Mouse (Mus musculus): ENCODE results near the gene Ephb2. TPM values are rescaled to one million over a fixed set of nuclear protein-coding genes. Genes with fewer than 3 reads are reported as not detected.
A peak's percentile ranks its signal among the peaks of the same experiment; 100 is the strongest.

Ephb2 gene
- 1 to 10 TPM; 1.9 to 2.3 TPM for total RNA-seq (2021)

DNA sequence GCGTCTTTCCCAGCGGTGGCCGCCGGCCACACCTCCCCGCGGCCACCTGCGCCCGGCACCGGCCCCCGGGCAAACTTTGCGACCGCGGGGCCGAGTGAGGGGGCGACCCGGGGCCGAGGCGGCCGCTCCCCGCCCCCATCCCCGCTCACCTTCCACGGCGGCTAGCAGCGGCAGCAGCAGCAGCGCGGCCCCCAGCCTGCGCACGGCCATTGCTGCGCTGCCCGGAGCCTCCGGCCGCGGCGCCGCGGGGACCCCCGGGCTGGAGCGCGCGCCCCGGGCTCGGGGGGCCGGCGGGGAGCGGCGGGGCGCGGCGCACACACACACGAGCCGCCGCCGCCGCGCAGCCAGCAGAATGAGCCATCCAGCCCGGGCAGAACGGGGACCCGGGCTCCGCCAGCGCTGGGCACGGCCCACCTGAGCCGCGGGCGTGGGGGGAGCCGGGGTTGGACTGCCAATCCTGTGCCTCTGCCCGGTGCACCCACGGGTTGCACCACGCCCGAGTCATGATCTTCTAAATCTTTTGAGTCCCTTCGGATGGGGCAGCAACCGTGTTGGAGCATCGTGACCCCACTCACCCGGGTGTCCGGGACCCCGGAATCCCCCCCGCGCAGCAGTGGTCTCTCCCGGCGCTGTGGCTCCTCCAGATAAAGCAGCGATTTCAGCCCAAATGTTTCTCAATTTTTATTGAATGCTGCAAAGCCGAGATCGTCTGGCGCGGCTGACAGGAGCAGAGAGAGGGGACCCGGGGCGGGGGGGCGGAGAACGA lies at the start of gene Ephb2:
Ephb2 (minus strand) TSS at position 368 of the 766 bp plus-strand sequence.
- peak; percentile 64 for DNase-seq

DNA sequence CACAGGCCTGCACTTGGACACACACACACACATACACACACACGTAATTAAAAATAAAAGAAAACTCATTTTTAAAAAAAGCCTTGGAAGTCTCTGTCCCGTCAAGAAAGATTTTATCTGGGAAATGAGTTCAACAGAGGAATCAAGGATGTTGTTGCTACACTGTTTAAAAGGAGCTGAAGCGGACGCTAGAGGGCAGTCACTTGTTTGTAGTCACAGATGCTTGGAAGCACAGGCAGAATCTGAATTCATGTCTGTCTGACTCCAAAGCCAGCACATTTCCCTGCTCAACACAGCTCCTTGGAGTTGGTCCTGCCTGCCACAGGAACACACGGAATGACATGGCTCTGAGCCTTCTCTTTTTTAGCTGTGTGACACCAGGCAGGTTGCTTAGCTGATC lies 42.8 kb upstream of the Ephb2 start:
- DNase-seq, result no peak

DNA sequence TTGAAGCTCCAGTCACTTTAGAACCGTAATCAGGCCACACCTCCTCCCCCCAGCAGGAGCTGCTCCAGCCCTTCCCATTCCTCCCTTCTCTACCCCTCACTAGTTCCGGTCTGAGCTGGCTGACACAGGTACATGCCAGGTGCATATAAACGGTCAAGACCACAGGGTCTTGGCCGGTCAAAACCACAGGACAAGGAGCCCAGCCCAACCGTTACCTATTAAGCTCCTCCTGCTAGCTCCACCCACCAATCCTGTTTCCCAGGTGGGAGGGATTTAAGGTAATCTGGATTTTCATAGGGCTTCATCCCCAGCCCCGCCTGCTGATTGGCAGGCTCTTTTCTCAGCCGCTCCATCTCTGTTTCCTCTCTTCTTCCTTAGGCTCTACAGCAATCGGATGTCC lies 42.4 kb upstream of the Ephb2 start:
- DNase-seq, result no peak

DNA sequence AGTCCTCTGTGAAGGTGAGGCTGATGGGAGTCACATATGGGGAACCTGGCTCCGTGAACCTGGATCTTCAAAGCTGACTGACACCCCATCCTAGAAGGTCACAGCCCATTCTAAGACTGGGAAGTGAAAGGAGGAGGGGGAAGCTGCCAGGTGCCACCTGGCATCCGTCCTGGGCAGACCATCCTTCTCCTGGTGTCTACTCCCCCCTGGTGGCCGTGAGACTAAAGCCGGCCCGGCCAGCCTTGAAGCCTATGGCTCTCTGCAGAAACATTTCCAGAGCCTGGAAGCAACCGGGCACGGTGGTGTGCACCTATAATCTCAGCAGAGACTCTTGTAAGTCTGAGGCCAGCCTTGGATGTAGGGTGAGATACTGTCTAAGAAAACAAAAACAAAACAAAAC lies 41.2 kb upstream of the Ephb2 start:
- DNase-seq, result peak; percentile 71

DNA sequence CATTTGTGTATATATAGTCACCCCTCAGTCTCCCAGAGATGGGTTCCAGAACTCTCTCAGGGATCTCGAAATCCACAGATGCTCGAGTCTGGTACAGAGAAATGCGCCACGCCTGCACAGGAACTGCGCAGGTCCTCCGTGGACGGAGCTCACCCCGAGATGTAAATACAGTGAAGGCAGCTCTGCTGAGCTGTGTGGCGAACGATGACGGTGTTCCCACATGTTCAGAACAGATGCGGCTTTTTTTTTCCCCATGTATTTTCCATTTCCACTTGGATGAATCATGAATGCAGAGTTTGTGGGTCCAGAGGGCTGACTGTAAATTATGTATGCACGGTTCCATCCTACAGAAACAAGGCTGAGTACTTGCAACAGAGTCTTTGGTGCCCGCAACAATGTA lies 39.2 kb upstream of the Ephb2 start:
- DNase-seq, result no peak

DNA sequence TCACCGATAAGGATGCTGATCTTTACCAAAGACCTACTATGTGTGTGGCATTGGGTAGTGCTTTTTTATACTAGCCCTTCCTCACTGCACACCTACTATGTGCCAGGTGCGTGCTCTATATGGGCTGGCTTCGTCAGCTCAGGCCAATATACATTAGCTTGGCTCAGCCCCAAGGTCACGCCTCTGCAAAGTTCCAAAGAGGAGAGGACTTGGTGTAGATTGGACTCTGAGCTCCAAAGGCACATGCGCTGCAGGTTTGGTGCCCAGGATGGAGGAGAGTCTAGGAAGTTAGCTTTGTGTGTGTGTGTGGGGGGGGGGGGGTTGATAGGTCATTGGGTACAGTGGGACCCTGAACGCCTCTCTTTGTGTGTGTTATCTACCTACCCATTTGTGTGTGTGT lies 32.6 kb upstream of the Ephb2 start:
- no peak for DNase-seq

DNA sequence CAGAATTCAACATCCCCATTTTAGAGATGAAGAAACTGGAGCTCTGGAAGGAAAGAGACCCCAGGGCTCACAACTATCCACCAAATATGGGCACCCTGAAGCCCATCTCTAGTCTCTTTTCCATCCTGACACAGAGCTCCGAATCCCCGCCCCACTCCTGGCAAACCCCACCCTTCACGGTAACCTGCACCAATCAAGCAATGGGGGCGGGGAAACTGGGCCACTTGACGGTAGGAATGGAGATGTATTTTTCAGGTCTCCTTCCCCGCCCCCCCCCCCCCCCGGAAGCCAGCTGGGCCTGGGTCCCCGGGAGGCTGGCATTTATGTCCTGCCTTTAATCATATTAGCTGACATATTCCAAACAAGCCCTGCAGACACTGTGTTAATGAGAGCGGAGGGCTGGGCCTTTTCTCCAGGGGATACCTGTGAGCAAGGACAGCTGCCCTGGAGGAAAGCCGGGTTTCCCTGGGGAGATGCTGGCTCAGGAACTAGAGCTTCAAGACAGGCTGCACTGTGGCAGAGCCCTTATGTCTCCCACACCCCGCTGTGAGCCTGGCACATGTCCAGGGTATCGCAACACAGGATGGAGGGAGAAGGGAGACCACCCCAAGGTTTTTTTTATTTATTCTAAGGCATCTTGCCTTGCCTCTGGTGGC lies 32.0 kb upstream of the Ephb2 start:
- DNase-seq, result no peak

DNA sequence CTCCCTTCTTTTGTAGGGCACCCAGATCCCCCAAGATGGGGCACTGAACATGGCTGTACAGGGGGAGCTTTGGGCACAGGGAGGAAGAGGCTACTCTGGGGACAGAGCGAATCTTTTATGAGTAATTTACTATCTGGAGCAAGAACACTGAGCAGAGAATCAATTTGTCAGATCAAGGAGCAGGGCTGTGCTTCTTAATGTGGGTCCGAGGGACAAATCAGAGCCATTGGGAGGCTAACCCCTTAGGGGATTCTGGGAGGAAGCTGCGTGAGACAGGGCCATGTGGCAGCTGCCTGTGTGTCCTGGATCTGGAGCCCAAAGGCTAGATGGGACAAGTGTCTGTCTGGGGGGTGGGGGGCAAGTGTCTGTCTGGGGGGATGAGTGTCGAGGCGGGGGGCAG lies 29.7 kb upstream of the Ephb2 start:
- DNase-seq, result no peak

DNA sequence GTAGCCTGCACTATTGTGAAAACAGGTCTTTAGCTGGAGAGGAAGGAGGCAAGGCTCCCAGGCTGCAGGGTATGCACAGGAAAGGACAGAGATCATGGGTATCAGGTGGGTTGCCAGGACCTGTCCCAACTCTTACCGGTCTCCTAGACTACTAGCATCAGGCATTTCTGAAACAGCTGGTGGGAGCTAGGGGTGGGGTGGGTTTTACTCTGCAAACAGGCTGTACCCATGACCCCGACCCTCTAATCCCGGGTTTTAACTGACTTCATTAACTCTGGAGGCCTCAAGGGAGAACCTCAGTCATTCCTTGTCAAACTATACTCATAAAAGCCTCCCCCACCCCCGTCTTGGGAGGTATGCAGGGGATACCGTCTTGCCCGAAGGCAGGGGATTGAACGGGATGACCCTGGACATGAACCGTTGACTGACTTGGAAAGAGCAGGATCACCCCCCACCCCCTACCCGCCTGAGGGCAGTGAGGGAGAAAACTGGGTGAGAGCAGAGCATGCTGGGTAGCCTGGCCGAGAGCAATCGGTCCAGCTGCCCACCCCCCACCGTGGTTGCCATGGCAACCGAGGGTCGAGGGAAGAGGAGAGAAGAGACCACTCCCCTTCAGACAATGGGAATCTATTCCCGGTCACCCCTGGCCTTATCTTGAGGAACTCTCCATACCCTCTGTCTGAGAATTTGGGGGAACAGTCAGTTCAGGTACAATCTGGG lies 29.1 kb upstream of the Ephb2 start:
- DNase-seq, result no peak

DNA sequence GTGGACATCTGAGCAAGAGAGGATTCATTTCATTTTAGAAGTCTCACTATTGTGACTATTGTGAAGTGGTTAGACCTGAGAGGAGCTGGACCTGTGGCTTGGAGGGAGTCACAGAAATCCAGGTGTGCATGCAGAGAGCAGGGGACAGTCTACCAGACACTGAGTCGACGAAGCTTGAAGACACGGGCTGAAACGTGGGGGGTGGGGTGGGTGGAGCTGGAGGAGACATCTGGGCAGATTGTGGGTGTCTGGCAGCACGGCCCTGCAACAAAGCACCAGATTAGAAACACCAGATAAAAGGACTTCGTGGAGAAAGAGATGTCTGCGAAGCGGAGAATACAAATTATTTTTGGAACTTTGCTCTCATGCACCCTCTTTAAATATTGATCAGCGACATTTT lies 27.7 kb upstream of the Ephb2 start:
- no peak for DNase-seq

DNA sequence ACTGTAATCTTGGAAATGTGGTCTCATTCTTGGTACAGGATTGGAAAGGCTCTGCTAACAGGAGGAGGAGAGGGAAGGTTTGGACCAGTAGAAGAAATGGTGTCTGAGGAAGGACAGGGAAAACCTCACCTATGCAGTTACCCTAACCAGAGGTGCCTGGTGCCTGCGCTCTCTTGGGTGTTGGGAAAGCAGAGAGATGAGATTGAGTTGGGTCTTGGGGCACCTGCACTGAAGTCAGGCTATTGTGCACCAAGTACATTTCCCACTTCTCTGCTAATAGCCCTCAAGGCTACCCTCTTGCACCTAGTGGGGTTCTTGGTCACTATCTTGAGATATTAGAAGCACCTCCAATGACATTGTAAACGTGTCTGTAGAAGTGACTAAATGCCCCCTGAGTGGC lies 26.6 kb upstream of the Ephb2 start:
- DNase-seq, result no peak

DNA sequence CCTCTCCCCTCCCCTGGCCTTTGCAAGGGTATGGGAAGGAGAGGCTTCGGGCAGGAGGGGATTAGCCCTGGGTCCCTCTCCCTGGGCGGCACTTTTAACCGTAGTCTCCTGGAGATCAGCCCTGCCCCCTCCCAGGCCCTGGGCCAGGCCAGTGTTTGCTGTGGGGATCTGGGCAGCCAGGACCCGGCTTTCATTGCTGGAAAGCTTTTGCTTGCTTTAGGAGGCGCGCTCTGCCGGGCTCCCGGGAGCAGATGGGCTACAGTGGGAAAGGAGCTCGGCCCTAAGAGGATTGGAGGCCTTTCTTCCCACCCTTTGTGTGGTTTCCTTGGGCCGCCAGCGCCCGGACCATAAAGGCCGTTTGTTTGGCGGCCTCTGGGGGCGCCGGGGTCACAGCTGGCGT lies 26.0 kb upstream of the Ephb2 start:
- no peak for DNase-seq

DNA sequence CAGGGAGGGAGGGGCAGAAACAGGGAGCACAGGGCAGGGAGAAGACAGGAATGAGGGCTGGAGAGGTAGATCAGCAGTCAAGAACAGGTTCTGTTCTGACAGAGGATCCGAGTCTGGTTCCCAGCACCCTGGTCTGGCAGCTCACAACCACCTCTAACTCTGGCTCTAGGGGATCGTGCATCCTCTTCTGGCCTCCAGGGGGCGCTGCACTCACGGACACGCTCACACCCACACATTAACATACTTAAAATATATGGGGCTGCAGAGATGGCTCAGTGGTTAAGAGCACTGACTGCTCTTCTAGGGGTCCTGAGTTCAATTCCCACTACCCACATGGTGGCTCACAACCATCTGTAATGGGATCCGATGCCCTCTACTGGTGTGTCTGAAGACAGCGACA lies 24.2 kb upstream of the Ephb2 start:
- DNase-seq, result no peak

DNA sequence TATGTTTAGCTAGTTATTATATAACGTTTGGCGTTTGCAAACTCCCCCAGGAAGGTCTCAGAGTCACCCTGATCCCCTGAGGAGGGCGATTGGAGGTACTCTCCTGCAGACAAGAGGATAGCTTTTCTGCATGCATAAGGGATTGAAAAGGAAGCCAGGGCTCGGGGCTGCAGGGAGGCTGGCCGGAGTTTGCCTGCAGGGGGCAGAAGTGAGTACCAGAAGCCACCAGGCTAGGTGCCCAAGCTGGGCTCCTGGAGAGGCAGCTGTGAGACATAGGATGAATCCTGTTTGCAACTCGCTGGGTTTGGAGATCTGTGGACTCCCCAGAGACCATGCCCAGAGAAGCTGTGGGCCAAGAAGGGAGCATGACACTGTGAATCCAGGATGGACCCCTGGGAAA lies 19.3 kb upstream of the Ephb2 start:
- peak; percentile 19 for DNase-seq

DNA sequence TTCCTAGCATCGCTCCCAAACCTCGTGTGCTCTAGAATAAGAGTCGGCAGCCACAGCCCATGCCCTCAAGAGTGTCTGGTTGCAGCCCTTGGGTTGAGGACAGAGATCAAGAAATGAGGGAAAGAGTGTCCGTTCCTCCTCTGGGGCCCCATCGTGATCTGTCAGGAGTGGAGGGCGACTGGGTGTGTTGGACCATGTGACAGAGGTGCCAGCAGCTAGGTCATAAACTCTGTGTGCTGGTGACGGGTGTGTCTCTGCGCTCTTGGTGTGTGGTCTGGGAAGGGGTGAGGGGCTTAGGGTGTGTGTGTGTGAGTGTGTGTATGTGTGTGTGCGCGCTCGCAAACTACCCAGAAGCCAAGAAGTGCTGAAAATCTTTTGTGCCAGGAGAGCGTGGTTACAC lies 17.2 kb upstream of the Ephb2 start:
- no peak for DNase-seq

DNA sequence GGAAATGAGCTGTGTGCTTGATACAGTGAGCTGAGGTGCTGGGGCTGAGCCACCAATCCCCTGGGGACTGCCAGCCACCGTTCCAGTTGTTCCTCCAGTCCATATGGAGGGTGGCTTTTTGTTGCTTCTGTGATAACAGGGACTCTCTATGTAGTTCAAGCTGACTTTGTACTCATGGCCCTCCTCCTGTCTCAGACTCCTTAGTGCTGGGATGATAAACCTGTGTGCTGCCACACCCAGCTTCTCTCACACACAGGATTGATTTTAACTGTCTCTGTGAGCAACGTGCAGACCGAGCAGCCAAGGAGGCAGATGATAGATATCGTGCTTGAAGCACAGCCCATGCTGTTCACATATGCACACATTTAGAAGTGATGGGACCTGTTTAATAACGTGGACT lies 16.3 kb upstream of the Ephb2 start:
- DNase-seq, result no peak

DNA sequence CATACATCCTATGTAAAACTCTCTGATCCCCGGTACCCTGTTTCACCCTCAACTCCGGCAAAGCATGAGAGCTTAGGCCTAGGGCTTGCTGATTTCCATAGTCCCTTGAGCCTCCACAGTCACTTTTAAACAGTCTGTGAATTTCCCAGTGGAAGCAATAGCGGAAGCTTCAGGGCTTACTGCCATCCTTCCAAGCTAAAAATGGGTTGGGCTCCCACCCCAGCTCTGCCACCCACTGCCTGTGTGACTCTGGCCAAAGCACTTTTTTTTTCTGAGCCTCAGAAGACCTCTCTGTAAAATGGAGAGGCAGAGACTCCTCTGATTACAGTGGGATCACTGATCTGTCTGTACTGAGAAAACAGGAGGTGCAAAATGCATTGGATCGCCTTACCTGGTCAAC lies 12.8 kb upstream of the Ephb2 start:
- DNase-seq, result no peak

DNA sequence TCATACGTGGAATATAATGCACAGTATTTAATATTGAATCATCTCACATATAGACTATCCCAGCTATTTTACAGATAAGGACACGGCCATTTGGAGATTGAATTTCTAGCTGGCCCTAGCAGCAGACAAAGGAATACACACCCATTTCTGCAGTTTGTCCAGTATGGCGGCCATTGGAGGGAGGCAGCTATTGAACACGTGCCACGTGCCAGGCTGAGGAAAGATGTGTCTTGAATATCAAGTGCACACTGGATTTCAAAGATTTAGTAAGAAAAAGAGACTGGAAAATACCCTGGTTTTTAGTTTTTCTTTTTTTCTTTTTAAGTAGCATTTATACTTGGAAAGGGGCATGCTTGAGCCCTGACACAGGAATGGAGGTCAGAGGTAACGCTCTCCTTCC lies 11.4 kb upstream of the Ephb2 start:
- no peak for DNase-seq

DNA sequence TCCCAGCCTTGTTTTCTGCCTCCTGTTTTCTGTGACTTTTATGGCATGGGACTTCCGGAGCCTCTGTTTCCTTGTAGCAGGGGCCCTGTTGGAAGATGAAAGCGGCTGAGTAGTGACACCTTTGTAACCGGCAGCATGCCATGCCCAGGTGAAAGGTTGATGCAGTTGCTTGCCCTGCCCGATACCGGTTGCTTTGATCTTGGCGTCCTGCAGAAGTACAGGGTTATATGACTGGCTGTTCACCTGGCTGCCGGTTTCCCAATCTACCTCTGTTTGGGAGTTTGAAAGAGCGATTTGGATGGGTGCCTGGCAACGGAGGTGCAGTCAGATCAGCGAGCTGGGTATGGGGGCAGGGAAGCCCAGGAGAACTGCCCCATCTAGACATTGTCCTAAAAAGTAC lies 7.0 kb upstream of the Ephb2 start:
- DNase-seq, result no peak

DNA sequence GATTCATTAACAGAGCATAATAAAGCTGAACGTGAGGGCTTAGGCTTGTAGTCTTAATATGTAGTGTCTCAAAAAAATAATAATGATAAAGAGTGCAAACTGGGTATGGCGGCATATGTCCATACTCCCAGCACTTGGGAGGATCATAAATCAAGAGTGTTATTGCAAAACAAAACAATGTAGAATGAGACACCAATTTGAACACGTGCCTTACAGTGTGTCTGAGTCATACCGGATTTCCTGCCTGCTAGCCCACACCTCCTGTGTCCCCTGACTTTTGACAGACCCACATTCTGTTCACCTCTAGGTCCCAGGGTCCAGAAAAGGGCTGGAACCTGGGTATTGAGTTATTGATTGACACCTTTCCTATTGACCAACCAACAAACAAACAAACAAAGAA lies 6.2 kb upstream of the Ephb2 start:
- no peak for DNase-seq

DNA sequence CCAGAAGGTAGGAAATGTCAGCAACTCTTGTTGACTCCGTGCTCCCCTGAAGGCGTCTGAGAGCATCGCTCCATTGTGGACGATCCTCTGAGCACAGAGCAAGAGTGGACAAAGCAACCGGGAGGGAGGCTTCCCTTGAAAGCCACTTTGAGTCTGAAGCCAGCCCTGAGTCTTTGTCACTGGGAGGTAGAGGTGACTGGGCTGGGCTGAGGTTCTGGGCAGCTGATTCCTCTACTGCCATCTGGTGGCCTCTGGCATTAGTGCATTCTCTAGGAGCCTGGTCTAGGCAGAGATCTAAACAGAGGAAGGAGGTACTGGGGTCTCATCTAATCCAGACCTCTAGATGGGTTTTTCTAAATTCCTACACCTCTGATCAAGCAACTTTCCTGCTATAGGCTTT lies 5.3 kb upstream of the Ephb2 start:
- peak; percentile 90 for DNase-seq

DNA sequence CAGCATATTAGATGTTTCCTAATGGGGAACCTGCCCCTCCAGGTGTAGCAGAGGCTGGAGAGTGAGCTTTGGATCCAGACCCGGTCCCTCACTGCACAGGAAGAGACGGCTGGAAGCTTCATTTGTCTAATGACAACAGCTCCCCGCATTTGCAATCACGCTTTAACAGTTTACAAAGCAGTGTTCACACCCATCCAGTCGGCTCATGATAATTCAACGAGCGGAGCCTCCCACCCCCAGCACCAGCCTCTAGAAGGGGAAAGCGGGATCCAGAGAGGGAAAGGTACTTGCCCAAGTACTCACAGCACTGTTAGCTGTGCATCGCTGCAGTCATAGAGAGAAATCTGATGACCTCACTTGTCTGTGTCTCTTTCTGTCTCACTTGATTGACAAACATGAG lies 2.7 kb upstream of the Ephb2 start:
- no peak for DNase-seq

DNA sequence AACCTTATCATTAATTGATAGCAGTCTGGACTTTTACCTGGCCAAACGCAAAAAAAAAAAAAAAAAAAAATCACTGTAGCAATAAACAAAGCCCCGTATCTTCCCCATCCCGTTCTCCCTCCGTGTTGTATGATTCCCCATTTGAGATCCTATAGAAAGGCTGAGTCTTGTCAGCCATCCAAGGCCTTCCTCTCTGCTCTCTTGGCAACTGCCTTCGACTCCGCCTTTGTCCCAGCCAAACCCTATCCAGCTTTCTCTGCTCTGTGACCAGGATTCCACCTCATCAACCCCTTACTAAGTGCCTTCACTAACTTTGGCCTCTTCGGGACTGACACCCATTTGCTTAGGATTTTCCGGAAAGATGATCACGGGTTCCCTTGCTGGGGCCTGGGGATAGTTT lies 2.2 kb upstream of the Ephb2 start:
- DNase-seq, result no peak

DNA sequence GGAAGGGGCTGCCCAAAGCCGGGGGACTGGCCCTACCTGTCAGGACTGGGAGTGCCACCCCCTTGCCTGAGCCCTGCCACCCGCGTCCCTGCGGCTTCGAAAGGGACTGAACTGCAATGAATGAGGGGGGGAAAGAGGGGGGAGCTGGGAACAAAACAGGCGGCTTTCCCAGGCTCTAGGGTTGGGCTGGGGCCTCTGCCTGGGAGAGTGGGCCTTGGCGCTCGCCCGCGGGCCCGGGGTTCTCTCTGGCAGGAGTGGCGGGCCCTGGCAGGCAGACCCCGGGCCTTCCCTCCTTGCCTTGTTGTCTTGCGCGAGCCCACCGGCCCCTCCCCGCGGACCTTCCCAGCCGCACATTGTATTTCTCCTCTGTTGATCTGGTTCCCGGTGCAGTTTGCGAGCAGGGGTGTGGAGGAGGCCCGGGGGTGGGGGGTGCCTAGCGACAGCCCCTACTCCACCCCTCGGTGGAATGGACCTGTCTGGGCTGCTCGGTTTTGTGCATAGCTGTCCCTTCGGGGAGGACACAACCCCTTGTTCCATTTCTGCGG lies 671 bp upstream of the Ephb2 start:
- DNase-seq, result no peak
